Mouse (Mus musculus): ENCODE measurements around the gene Rtkn. TPM values are rescaled to one million over a fixed set of nuclear protein-coding genes. Genes with fewer than 3 reads are reported as not detected.
A peak's percentile ranks its signal among the peaks of the same experiment; 100 is the strongest.
"Not testable (repeated sequence)": the region's sequence is repeated elsewhere in the genome, so short reads cannot be mapped to it uniquely, and the experiment has no call there.

Gene Rtkn
- polyA plus RNA-seq, 1 experiment from 2014 or later, result 19.3 TPM

DNA sequence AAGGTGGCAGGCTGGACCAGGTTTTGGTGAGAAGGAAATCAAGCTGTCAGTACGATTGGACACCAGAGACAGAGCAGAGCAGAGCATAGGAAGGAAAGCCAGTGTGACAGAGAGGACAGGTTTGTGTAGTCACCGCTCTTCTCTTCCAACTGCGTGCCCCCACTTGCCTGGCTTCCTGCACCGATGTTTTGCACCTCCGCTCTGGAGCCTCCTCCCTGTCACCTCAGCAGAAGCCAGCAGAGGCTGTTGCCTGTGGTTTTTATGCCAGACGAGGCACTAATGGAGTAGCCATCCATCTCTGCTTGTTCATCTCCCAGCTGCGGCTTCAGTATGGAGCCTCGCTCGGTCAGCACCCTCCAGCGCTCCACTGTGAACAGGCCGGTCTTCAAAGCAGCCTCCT lies 7.6 kb downstream of the Rtkn start:
- Histone ChIP-seq H3K4me2 (peak overlapping the region; percentile 82), H3K27me3 (no peaks in the 10 kb centered on the region), H3K9ac (no peak overlapping the region), H3K27ac (no peak overlapping the region; the same call in 1 of the 2 replicates), H3K4me1 (replicated peaks) (peaks cover 33% of the 10 kb centered on the region), H3K36me3 (peaks cover 16% of the 10 kb centered on the region; the same call in 1 of the 2 replicates), H3K4me3 (peak overlapping the region; percentile 46), H3K9me3 (replicated peaks) (no peaks in the 10 kb centered on the region)
- 53% methylated on average over 11 of the region's 11 CpGs for WGBS
- no peak for ATAC-seq (replicated peaks; ENCODE audit: insufficient number of reproducible peaks, insufficient read depth, low FRiP score, low read depth)

DNA sequence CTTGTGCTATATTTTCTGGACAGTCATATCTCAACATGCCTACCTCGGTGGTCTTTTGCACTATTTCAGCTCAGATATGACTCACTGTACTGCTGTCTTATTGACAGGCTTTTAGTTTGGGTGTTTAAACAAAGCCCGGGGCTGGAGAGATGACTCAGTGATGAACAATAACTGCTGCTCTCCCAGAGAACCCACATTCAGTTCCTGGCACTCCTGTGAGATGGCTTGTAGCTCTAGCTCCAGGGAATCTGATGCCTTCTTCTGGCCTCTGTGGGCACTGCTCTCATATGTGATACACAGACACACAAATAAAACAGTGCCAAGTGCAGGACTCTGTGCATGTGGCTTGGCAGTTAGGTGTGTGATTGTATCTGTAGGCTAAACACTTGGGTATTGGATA lies 9.9 kb downstream of the Rtkn start:
- Histone ChIP-seq H3K27me3 (no peaks in the 10 kb centered on the region), H3K27ac (peak overlapping the region; percentile 56; the same call in 1 of the 2 replicates), H3K4me2 (no peak overlapping the region), H3K9me3 (replicated peaks) (no peaks in the 10 kb centered on the region), H3K4me1 (replicated peaks) (peaks cover 19% of the 10 kb centered on the region), H3K4me3 (no peak overlapping the region), H3K9ac (no peak overlapping the region), H3K36me3 (peaks cover 36% of the 10 kb centered on the region)
- 64% methylated on average over 2 of the region's 2 CpGs for WGBS
- ATAC-seq (replicated peaks; ENCODE audit: insufficient number of reproducible peaks, insufficient read depth, low FRiP score, low read depth), result no peak

DNA sequence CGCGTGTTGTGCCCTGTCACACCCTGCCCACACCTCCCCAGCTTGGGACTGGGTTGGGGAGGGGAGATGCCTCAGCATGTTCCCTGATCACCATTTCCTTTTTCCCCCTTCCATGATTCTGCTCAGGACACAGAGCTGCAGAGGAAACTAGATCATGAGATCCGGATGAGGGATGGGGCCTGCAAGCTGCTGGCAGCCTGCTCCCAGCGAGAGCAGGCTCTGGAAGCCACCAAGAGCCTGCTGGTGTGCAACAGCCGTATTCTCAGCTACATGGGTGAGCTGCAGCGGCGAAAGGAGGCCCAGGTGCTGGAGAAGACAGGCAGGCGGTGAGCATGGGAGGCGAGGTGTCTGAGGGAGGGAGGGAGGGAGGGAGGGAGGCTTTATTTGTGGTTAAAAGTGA lies 10.5 kb downstream of the Rtkn start:
- WGBS, result 60% methylated on average over 9 of the region's 9 CpGs
- ATAC-seq (replicated peaks; ENCODE audit: insufficient number of reproducible peaks, insufficient read depth, low FRiP score, low read depth), result no peak
- Histone ChIP-seq H3K27ac (peak overlapping the region; percentile 56), H3K27me3 (no peaks in the 10 kb centered on the region), H3K4me1 (replicated peaks) (peaks cover 19% of the 10 kb centered on the region), H3K4me3 (no peak overlapping the region), H3K9ac (no peak overlapping the region), H3K4me2 (no peak overlapping the region), H3K9me3 (replicated peaks) (no peaks in the 10 kb centered on the region), H3K36me3 (peaks cover 36% of the 10 kb centered on the region)

DNA sequence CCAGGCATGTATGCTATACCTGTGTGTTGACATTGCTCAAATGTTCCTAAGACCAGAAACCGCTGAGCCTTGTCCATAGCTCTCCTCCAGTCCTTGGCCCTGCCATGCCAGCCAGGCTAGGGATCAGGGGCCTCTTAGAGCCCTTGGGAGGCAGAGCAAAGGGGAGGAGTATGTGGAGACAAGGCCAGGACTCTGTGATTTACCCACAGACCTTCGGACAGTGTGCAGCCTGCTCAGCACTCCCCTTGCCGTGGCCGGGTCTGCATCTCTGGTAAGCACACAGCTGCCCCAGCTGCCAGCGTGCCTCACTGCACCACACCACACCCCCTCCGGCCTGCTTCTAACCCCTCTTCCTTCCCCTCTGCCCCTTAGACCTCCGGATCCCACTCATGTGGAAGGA lies 12.0 kb downstream of the Rtkn start:
- Histone ChIP-seq H3K36me3 (peaks cover 36% of the 10 kb centered on the region), H3K4me3 (no peak overlapping the region)
- ATAC-seq (replicated peaks; ENCODE audit: insufficient number of reproducible peaks, insufficient read depth, low FRiP score, low read depth), result no peak

DNA sequence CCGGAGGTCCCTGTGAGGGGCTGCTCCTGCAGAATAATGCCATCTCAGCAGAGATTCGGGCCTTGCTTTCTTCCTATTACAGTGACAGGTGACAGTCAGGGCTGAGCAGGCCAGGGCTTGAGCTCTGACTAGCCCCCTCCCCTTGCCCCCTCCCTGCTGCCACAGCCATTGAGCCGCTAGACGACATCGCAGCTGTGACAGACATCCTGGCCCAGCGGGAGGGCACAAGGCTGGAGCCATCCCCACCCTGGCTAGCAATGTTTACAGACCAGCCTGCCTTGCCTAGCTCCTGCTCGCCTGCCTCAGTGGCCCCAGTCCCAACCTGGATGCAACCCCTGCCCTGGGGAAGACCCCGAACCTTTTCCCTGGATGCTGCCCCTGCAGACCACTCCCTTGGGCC lies 16.5 kb downstream of the Rtkn start:
- H3K4me1 ChIP-seq (replicated peaks), result peaks cover 11% of the 10 kb centered on the region
- H3K27me3 ChIP-seq, result peaks cover 8% of the 10 kb centered on the region; the same call in 1 of the 2 replicates
- WGBS, result 28% methylated on average over 8 of the region's 8 CpGs
- no peak overlapping the region for H3K4me3 ChIP-seq
- H3K4me2 ChIP-seq, result no peak overlapping the region
- ATAC-seq (replicated peaks; ENCODE audit: insufficient number of reproducible peaks, insufficient read depth, low FRiP score, low read depth), result no peak
- no peaks in the 10 kb centered on the region for H3K9me3 ChIP-seq (replicated peaks)
- no peak overlapping the region for H3K27ac ChIP-seq
- no peak overlapping the region for H3K9ac ChIP-seq
- peaks cover 32% of the 10 kb centered on the region for H3K36me3 ChIP-seq

More for the DNA sequence above, 12.0 kb downstream of the Rtkn start:
- Histone ChIP-seq H3K4me2 (no peak overlapping the region), H3K9me3 (replicated peaks) (no peaks in the 10 kb centered on the region), H3K27ac (no peak overlapping the region), H3K4me1 (replicated peaks) (peaks cover 8% of the 10 kb centered on the region), H3K27me3 (no peaks in the 10 kb centered on the region), H3K9ac (no peak overlapping the region)
- WGBS, result 52% methylated on average over 7 of the region's 7 CpGs

DNA sequence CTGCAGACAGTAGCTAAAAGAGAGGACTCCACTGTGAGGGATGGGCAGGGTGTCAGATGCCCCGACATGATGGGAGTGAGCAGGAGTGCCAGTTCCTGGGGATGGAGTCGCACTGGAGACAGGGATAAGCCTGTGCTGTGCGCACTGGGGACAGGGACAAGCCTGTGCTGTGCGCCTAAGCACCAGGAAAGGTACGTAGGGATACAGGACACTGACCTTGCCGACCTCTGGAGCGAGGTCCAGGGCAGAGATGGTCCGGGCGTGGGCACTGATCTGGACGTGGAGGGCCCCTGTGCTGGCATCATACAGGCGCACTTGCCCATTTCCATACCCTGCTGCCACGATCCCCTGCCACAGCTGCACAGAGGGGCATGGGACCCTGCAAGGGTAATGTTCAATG lies 17.8 kb downstream of the Rtkn start:
- no peak overlapping the region for H3K4me3 ChIP-seq
- 80% methylated on average over 12 of the region's 12 CpGs for WGBS
- H3K9me3 ChIP-seq (replicated peaks), result no peaks in the 10 kb centered on the region
- peaks cover 11% of the 10 kb centered on the region for H3K4me1 ChIP-seq (replicated peaks)
- peaks cover 19% of the 10 kb centered on the region for H3K36me3 ChIP-seq
- peaks cover 8% of the 10 kb centered on the region; the same call in 1 of the 2 replicates for H3K27me3 ChIP-seq
- no peak for ATAC-seq (replicated peaks; ENCODE audit: insufficient number of reproducible peaks, insufficient read depth, low FRiP score, low read depth)
- no peak overlapping the region for H3K4me2 ChIP-seq
- no peak overlapping the region for H3K9ac ChIP-seq
- no peak overlapping the region for H3K27ac ChIP-seq

DNA sequence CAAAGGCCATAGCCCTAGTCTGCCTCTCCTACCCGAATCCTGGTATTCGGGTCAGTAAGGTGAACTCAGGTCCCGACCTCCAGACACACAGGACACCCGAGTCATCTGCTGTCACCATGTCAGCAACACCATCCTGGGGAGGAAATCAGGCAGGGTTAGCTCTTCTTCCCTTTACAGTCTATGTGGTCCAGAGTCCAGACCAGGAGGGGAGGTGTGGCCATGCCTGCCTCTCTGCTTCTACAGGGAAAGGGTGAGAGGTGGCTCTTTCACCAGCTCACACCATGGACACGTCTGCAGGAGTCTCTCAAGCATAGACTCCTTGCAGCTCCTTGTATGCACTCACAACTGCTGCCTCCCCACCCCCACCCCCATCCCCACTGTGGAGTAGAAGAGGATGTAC lies 18.2 kb downstream of the Rtkn start:
- 62% methylated on average over 5 of the region's 5 CpGs for WGBS
- Histone ChIP-seq H3K36me3 (peaks cover 16% of the 10 kb centered on the region), H3K27me3 (peaks cover 8% of the 10 kb centered on the region; the same call in 1 of the 2 replicates), H3K9me3 (replicated peaks) (no peaks in the 10 kb centered on the region), H3K27ac (no peak overlapping the region), H3K9ac (no peak overlapping the region), H3K4me1 (replicated peaks) (peaks cover 11% of the 10 kb centered on the region), H3K4me3 (no peak overlapping the region), H3K4me2 (no peak overlapping the region)
- no peak for ATAC-seq (replicated peaks; ENCODE audit: insufficient number of reproducible peaks, insufficient read depth, low FRiP score, low read depth)

DNA sequence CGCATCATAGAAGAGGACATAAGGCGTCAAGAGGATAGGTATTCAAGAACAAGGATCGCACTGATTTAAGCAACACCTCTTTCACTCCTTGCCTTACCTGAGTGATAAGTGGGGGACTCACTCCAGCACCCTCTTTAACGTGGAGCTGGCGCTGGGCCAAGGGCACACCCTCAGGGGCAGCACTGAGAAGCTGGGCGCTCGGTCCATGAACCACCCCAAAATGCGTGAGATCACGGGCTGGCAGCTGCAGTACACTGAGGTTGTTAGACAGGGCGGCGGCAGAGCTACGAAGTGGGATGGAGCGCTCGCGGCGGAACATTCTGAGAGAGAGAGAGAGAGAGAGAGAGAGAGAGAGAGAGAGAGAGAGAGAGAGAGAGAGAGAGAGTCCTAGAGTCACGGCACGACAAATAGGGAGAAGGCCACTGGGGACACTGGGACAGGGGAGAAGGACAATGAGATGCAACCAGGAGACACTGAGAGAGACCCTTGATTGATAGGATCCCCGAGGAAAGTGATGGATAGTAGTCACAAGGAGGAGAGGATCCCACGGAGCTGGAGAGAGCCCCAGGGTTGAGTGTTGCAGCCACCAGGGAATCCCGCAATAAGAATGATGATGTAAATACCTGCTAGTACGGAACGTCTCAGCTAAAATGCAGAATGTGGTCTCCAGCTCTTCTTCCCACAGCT lies 20.4 kb downstream of the Rtkn start:
- no peaks in the 10 kb centered on the region; the same call in 1 of the 2 replicates for H3K36me3 ChIP-seq
- no peaks in the 10 kb centered on the region for H3K9me3 ChIP-seq (replicated peaks)
- ATAC-seq (replicated peaks; ENCODE audit: insufficient number of reproducible peaks, insufficient read depth, low FRiP score, low read depth), result no peak
- peak overlapping the region; percentile 58 for H3K4me3 ChIP-seq
- WGBS, result 11% methylated on average over 23 of the region's 23 CpGs
- peaks cover 17% of the 10 kb centered on the region for H3K27me3 ChIP-seq
- H3K4me1 ChIP-seq (replicated peaks), result peaks cover 11% of the 10 kb centered on the region
- H3K4me2 ChIP-seq, result peak overlapping the region; percentile 78
- peak overlapping the region; percentile 48 for H3K9ac ChIP-seq
- H3K27ac ChIP-seq, result no peak overlapping the region

DNA sequence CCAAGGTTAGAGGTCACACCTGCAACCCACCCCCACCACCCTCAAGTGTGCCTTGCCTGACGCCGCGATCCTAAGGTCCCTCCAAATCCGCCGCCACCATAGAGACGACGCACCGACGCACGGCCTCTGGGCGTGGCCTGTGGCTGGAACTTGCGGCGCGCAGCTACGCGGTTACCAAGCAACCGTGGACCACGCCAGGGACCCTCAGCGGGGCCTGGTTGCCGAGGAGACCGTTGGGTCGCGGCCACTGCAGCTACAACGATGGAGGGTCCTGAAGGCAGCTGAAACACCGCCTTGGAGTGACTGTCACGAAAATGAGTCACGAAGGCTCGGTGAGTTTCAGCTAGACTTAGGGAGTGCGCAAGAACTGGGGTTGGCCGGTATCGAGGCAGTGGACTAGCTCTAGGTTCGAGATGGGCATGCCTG lies 21.0 kb downstream of the Rtkn start, which contains the start of the genes Wdr54 and 1700003E16Rik:
Wdr54 (minus strand) TSS at position 139 of the 426 bp plus-strand sequence.
1700003E16Rik (plus strand) TSS at position 146 of the 426 bp plus-strand sequence.
- H3K27ac ChIP-seq, result no peak within 1 kb of the TSS
- WGBS, result 2% methylated on average over 32 of the region's 32 CpGs

DNA sequence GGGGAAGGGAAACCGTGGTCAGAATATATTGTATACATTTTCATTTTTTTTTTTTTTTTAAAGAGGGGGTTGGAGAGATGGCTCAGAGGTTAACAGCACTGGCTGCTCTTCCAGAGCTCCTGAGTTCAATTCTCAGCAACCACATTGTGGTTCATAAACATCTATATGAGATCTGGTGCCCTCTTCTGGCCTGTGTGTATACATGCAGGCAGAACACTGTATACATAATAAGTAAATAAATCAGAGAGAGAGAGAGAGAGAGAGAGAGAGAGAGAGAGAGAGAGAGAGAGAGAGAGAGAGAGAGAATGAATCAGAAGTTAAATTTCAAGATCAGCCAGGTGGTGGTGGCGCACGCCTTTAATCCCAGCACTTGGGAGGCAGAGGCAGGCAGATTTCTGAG lies 24.2 kb downstream of the Rtkn start:
- not testable (repeated sequence) for H3K9ac ChIP-seq; H3K27ac ChIP-seq; H3K4me3 ChIP-seq; H3K9me3 ChIP-seq (replicated peaks); H3K36me3 ChIP-seq; H3K4me2 ChIP-seq; ATAC-seq (replicated peaks; ENCODE audit: insufficient number of reproducible peaks, insufficient read depth, low FRiP score, low read depth)
- 32% methylated on average over 3 of the region's 3 CpGs for WGBS
- H3K4me1 ChIP-seq (replicated peaks), result peaks cover 31% of the 10 kb centered on the region
- peaks cover 38% of the 10 kb centered on the region for H3K27me3 ChIP-seq

More for the DNA sequence above, 21.0 kb downstream of the Rtkn start, which contains the start of the genes Wdr54 and 1700003E16Rik:
- Histone ChIP-seq H3K27me3 (peaks cover 23% of the 10 kb centered on the region), H3K9ac (peak within 1 kb of the TSS; percentile 48), H3K4me3 (peak within 1 kb of the TSS; percentile 58), H3K4me2 (peak within 1 kb of the TSS; percentile 78), H3K36me3 (no peaks in the 10 kb centered on the region), H3K9me3 (replicated peaks) (no peaks in the 10 kb centered on the region), H3K4me1 (replicated peaks) (peaks cover 13% of the 10 kb centered on the region)
- peak; percentile 68; the same call in 1 of the 2 replicates for ATAC-seq (replicated peaks; ENCODE audit: insufficient number of reproducible peaks, insufficient read depth, low FRiP score, low read depth)

DNA sequence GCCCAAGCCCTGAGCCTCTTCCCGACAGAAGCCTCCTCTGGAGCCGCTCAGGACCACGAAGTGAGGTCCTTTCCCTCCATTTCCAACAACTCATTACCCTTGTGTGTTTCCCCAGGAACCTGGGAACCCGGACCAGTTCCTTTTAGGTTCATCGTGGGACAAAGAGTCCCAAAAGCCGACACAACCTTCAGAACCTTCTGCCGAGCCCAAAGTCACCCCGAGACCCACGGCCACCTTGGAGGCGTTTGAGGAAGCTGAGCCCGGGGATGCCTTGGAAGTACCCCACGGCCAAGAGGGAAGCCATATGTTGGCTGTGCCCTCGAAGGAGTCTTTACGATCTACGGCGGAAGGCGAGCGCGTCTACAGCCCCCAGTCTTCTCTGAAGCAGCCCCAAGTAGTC lies 26.2 kb downstream of the Rtkn start:
- ATAC-seq (replicated peaks; ENCODE audit: insufficient number of reproducible peaks, insufficient read depth, low FRiP score, low read depth), result no peak
- peak overlapping the region; percentile 82 for H3K4me2 ChIP-seq
- no peak overlapping the region for H3K27ac ChIP-seq
- 8% methylated on average over 19 of the region's 19 CpGs for WGBS
- H3K36me3 ChIP-seq, result no peaks in the 10 kb centered on the region
- no peaks in the 10 kb centered on the region for H3K9me3 ChIP-seq (replicated peaks)
- peaks cover 27% of the 10 kb centered on the region for H3K4me1 ChIP-seq (replicated peaks)
- peaks cover 30% of the 10 kb centered on the region for H3K27me3 ChIP-seq
- H3K4me3 ChIP-seq, result peak overlapping the region; percentile 52
- H3K9ac ChIP-seq, result peak overlapping the region; percentile 46; the same call in 1 of the 2 replicates
